Mouse (Mus musculus): ENCODE data around the gene Thada. TPM values are rescaled to one million over a fixed set of nuclear protein-coding genes. Genes with fewer than 3 reads are reported as not detected.
"Not testable (repeated sequence)": the region's sequence is repeated elsewhere in the genome, so short reads cannot be mapped to it uniquely, and the experiment has no call there.

The Thada gene
- total RNA-seq, 2 experiments from 2014 or later = 13.0 to 14.4 TPM

DNA sequence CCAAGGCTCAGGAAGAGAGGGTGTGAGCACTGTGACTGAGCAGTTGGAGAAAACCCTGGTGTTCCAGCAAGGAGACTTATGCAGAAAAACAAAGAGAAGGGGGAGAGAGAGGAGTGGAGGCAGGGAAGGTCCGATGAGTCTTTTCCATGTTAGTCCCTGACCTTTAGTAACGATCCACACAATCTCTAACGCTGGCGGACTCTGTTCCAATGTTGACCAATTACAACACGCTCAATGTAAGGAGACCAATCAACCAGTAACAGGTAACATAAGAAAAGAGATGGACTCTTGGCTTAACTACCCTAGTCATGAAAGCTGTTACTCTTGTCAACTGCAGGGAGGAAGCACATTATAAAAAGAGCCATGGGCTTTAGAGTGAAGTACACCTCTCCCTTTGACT, 160.9 kb downstream of the Thada start:
- DNase-seq (ENCODE audit: low spot score in 2 of 2) = no peak

DNA sequence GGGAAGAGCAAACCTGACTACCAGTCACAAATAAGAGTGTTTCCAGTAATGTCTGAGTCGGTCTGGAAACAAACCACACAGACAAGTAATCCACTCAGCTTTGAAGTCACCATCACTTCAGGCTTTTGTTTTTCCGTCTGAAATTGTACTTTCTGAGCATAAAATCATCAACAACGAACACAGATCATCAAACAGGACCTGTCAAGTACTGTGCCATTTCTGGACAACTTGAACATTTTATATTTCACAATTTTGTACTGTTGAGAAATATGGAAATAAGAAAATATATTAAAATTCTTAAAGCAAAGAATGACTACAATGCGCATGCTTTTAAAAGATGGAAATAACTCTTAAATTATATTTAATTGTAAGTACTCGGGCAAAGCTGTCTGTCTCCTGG, 161.9 kb downstream of the Thada start:
- DNase-seq (ENCODE audit: low spot score in 2 of 2) = no peak

DNA sequence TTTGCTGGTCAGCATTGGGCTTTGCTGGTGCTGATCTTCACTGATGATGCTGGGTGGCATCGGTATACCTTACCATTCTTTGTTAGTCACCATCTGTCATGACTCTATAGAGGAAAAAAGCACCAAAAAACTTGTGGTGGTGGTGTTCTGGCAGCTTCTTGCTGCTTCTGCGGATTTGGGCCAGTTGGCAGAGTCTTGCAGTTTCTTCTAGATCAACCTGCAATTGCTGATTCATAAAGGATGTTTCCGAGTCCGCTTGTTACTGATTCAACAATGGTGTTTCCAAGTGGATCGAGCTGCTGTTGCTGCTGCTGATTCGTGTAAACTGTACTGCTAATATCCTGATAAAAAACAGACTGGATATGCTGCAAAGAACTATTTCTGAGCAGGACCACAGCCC, 168.0 kb downstream of the Thada start:
- DNase-seq (ENCODE audit: low spot score in 2 of 2) = no peak

DNA sequence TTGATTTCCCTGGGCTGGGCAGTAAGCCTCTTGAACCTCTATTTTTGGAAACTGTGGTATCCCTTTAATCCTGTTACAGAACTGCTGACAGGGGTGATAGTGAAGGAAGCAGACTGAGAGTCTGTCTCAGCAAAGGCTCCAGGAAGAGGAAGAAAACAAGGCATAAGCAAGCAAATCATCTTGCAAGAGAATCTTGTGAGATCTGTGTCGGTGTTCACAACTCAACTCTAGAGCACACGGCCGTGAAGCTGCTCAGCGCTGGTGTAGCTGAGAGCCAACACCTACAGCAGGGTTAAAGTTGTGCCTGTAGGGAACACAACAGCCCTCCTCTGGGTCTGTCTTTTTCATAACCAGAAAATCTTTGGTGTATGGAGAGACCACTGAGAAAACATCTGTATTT, 172.8 kb downstream of the Thada start:
- DNase-seq (ENCODE audit: low spot score in 2 of 2) = no peak

DNA sequence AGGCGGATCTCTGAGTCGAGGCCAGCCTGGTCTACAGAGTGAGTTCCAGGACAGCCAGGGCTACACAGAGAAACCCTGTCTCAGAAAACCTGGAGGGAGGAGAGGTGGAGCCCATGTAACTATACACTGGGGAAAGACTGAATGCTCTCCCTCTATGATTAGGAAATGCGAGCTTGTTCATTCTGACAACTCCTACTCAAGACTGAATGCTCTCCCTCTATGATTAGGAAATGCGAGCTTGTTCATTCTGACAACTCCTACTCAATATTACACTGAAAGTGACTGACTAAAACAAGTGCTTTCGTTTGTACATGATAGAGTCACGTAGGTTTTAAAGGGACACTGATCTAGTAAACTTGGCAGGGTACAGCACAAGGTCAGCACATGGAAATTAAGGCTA, 174.8 kb downstream of the Thada start:
- not testable (repeated sequence) for DNase-seq (ENCODE audit: low spot score in 2 of 2)

DNA sequence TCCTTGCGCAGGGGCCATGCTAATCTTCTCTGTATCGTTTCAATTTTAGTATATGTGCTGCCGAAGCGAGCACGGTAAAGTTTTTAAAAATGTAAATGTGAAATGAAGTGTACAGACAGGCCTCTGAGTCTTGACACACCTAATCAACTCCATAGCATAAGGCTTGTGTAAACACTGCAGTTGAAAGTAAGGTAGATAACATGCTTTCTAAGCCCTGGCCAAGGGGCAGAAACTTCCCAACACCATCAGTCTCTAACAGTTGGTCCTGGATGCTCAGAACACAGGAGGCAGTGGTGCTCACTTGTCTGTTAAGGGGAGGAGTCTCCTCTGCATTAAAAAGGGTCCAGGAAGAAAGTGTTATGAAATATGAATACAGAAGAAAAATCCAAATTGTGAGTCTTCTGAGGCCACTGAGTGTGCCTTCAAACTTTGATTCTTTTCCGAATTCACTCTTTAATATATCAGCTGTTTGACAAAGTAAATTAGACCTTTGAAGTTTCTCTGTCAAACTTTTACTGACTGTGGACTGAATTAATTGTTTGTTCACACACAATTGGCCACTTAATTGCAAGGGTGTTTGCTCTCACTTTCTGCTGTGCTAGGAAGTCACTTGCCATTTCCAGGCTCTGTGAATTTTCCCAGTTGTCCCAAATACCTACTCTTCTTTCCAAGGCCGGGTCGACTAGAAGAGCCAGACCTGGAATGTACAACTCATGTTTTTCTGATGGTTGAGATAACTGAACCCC, 178.2 kb downstream of the Thada start:
- DNase-seq (ENCODE audit: low spot score in 2 of 2) = no peak

DNA sequence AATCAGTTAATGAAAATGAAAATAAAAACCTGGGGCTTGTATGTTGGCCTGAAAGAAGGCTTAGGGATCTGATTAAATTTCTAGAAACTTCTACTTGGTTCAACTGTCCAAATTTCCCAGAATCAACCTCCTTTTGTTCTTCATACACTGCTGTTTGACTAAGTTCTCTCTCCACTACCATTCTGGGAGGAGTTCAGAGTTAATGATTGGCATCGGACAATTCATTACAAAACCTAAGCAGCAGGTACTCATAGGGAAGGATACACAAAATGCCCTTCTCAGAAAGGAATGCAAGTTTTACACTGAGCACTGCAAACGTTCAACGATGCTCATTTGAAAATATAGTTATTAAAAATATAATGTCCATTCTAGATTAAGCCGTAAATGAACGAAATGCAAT, 179.5 kb downstream of the Thada start:
- DNase-seq (ENCODE audit: low spot score in 2 of 2) = no peak

DNA sequence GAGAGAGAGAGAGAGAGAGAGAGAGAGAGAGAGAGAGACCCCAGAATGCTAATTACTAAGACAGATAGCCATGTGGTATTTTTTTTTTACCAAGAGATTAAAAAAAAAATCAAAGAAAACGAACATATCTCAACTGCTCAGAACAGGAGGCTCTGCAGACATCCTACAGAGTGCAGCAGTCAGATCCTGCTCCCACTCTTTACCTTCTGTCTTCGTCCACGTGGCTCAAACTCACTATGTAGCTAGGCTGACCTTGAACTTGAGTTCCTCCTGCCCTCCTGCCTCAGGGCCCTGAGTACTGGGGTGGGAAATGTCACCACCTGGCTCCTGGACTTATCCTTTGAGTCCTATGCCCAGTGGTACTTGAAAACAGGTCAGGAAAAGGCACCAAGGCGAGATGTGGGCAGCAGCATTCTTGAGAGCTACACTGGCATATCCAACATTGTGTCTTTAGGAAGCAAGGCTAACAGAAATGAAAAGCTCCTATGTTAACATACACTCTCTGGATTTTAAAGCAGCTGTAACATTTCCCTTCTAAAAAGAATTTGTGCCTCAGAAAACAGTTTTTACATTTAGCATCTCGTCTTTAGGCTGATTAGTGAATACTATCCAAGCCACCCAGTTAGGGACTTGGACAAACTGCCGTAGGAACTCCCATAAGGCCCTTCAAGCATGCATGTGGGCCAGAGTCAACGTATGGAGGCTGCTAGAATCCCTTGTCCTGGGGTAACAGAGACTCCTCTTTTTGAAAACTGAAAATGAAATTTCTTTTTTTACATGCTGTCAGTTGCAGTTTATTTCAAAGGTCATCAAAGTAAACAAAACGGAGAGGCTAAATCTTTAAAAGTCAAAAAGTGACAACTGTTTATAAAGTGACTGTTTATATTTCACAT, 183.4 kb downstream of the Thada start:
- no peak for DNase-seq (ENCODE audit: low spot score in 2 of 2)

DNA sequence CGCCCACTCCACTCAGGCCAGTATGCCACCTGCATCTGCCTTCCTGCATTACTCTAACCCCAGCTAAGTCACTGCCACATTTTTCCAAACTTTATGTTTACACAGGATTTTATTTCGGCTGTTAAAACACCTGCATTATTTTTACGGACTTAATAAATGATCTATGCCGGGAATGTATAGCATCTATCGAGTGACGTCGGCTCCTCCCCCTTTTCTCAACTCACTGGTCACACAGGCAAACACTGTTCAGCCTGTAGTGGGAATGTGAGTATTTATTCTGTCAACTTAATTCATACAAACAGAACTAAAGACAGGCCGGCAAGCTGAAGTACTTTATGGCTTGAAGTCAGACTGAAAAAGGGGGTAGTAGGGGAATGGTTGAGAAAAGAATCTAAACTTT, 187.0 kb downstream of the Thada start:
- no peak for DNase-seq (ENCODE audit: low spot score in 2 of 2)

DNA sequence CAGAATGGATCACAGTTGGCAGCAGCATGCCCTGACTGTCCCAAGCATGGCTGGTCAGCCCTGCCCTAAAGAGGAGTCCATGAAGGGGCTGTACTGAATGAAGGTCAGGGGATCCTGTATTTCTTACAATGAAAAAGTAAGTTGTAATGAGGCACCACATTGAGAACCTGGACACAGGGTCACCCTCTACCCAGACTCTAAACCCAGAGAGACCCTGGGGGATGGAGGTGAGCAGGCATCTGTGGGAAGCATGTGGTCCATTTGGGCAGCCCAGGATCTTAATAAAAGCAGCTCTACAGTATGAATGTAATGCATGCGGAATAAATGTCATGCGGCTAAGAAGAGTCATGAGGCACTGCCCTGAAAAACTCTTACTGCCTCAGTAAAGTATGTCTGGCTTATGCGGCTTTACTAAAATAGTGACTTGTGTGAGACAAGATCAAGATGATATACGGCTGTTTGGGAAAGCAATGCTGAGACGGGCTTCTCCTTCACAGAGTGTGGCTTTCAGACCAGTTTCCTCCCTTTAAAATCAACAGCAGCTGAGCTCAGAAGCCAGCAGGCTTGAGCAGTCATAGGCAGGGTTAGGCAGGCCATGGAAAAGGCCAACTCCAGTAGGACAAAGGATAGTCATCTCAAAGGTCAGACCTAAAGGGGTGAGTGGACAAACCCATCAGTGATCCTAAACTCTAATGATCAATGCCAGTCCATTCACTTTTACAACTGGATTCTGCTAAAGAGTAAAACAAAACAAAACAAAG, 187.6 kb downstream of the Thada start:
- no peak for DNase-seq (ENCODE audit: low spot score in 2 of 2)

DNA sequence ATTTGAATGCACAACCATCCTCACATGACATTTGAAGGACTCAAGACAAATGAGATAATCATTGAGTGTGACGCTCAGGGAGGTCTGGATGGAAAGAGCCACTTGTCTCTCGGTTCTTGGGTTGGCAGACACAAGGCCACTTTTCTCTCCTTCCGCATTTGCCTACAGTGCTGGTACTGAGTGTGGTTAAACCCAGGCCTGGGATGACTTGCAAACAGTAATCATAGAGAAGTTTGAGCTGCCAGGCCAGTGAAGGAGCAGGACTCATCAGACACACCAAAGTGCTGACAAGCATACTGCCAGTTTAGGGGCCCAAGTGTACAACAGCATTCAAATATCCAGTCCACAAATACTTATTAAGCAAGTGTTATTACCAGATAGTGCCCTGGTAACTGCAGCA, 191.0 kb downstream of the Thada start:
- no peak for DNase-seq (ENCODE audit: low spot score in 2 of 2)

DNA sequence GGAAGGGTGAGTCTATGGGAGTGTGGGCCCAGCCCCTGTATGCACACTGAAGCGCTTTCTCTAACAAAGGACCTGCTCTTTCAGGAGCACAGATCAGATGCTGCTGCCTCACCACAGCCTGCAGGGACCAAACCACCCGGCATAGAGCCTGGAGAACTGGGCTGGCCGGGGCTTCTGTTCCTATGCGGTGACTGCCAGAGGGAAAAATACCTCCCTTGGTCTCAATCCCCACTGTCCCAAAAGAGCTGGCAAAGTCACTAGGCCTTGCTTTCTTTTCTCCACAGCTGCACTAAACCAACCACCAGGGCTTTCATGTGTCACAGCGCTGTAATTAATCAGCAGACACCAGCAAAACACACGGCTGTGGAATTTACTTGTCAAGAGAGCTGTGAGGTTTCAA, 191.8 kb downstream of the Thada start:
- peak in 1 of 2 experiments; percentile 44 for DNase-seq (ENCODE audit: low spot score in 2 of 2)

DNA sequence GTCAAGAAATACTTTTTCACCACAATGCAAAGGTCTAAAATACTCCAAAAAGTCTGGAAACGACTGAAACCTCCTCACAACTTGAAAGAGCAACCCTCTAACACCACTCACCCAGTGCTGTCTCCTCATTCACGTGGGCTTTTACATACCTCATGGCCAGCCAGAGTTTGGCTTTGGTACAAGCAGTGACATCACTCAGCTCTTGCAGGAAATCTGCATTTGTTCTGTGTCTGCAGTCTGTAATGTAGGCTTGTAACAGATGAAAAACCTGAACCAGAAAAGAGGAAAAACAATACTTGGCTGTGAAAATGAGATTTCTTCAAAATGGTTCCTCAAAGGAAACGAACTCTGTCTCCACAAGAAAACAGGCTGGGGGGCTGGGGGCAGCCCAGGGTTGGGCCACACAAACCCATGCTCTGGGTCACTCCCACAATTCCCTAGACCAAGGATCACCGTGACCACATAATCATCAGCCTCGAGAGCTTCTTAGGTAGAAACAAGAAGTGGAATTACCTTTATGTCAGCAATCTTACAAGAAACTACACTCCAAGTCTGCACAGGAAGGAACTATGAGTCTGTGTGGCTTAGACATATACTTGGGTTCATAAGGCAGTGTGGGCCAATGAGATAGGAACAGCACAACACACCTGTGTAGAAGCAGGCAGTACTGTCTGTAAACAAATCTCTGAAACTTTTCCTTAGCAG, 193.3 kb downstream of the Thada start:
- peak in 1 of 2 experiments; percentile 37 for DNase-seq (ENCODE audit: low spot score in 2 of 2)

DNA sequence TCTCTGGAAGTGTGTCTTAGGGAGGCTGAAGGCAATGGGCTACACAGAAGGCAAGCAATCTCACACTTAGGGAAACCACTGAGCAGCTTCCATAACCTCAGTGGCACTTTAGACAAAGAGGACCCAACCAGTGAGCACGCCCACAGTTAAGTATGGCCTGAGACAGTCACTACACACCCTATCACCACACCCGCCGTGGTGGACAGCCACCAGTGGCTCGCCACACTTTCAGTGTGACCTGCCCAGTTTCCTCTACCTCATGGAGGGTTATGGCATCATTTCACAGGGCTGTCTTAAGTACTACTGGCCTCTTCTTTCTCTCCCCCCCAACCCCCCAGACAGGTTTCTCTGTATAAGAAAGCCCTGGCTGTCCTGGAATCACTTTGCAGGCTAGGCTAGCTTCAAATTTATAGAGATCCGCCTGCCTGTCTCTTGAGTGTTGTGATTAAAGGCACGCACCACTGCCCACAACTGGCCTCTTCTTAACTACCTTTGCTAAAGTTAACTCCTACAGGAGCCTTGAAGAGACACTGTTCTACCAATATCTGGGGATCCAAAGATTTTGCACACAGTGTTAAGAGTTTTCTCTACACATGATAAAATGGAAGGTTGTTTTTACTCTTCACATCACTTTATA, 194.3 kb downstream of the Thada start:
- DNase-seq (ENCODE audit: low spot score in 2 of 2) = no peak

DNA sequence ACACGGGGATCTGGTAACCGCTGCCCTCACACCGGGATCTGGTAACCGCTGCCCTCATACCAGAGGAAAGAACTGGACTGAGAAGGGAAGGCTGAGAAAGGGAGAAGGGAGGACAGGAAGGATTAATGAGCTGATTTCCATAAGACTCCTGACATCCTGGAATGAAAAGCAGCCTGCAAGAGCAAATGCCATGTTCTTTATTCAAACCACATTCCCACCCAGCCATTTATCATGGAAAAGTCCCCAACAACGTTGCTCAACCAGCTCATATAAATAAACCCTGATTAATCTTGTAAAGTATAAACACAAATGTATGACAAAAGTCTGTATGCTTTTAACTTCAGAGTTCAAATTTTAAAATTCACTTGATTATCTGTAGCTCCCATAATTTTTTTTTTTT, 196.3 kb downstream of the Thada start:
- DNase-seq (ENCODE audit: low spot score in 2 of 2) = no peak

DNA sequence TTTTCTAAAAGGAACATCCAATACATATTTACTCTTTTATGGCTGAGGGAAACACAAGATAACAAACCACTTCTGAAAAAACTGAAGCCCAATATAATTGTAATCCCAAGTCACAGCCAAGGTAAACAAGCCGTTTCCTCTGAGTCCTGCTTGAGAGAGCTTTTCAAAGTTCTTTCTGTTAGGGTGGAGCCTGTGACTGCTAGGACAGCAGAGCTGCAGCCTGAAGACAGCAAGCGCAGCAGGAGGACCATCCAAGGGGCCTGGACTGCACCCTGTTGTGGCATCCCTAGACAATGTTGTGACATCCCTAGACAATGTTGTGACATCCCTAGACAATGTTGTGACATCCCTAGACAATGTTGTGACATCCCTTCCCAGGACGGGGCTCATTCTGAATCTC, 197.6 kb downstream of the Thada start:
- no peak for DNase-seq (ENCODE audit: low spot score in 2 of 2)

DNA sequence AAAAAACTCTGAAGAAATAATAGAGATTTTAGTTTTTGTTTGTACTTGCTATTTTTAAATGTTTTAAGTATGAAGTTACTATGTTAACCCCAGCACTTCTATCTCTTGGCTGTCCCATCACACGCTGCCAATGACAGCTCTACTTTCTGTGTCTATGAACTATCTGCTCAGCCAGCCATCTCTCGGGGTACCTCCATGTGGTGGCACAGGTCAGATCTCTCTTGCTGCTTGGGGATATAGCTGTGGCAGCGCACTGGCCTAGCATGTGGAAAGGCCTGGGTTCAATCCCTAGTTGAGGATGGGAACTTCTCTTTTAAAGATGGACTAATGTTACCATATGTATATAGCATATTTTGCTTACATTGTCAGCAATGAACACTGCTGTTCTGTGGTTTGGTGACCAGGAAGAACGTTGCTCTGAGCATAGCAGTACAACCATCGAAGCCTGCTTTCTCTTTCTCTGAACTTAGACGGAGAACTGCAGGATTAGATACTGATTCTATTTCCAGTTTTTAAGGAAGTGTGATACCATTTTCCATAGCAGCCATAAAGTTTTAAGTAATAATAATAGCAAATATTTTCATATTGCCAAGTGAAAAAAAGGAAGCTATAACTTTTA, 198.4 kb downstream of the Thada start:
- DNase-seq (ENCODE audit: low spot score in 2 of 2) = no peak

DNA sequence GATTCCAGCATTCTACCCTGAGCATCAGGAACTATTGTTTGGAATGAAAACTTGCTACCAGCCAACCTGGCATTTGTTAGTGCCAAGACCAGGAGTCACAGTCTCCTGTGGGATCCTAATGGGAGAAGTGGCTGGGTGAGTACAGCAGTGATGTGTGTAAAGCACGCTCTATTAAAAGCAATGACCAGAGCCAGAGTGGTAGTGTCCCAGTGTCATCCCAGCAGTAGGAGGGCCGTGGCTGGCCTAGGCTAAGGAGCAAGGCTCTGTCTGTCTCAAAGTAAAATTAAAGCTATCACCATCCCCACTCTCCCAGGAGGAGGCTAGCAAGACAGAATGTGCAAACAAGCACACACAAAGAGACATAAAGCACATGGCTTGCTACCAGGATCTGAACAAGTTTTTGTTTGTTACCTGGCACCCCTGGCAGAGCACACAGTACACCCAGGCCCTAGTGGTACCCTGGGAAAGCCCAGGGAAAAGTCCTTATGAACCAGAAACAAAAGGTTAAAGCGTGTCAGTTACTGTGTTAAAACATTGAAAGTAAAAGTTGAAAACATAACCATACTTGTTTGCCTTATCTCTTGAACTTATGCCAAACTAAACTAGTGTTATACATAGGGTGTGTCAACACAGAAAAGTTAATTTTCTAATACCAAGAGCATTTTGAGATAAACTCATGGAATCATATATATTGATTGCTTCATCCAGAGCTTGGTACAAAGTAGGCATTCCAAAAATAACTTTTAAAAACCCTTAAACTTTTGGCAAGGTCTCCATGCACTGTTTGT, 199.7 kb downstream of the Thada start:
- DNase-seq (ENCODE audit: low spot score in 2 of 2) = no peak

DNA sequence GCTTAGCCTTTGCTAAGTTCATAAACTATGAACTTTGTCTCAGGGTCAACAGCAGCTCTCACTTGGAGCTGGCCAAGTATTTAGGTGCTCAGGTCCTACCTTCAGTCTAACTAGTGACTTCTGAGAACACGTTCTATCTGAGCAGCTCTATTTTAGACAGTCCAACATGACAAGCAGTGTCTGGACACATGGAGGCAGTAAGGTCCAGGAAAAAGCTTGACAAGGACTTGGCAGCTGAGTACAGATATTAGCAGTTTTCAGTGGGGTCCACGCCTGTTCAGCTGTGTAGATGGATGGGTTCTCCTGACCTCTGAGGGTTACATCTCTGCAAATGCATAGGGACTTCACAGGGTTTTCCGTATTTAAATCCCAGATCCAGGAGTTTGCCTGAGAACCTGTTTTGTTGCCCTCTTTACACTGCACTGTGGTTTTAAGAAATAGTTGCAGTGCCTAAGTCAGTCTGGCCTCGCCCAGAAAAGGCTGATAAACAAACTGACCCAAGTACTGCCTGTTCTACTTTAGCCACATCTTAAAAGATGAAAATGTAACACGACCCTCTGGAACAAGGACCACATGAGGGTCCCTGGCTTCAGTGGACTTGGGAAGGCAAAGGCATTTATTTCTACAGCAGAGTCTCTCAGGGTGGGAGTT, 200.4 kb downstream of the Thada start:
- no peak for DNase-seq (ENCODE audit: low spot score in 2 of 2)

Measured in layer of hippocampus, postnatal 14 days (tissue).